Mouse (Mus musculus) hindbrain, embryonic 14.5 days (tissue): Measurements from ENCODE around the gene Slc10a1. TPM values are rescaled to one million over a fixed set of nuclear protein-coding genes. Genes with fewer than 3 reads are reported as not detected.

Source experiments
- polyA plus RNA-seq: library from polyadenylated mRNA; unstranded; fragments of >200 nt; fragmentation: Nextera tagmentation; extraction: Ambion mirVana; gene quantifications from 2 replicates; pipeline ENCODE4 v1.2.1, GENCODE M21; 2014

Gene Slc10a1
- polyA plus RNA-seq, 1 experiment from 2014 or later, result 0.55 TPM

Other genes with a start within 250 kb of the Slc10a1 start
- 4.6 and 5.2 TPM in 2 replicates for gene Ccdc177, start 208.0 kb downstream of the Slc10a1 start, polyA plus RNA-seq
- gene Susd6, start 178.2 kb downstream of the Slc10a1 start, polyA plus RNA-seq, result 12.5 and 14.8 TPM in 2 replicates
- 248 and 256 TPM in 2 replicates for gene Srsf5, start 23.2 kb downstream of the Slc10a1 start, polyA plus RNA-seq
- 23.8 and 25.8 TPM in 2 replicates for gene Smoc1, start 58.1 kb upstream of the Slc10a1 start, polyA plus RNA-seq